Mouse (Mus musculus): ENCODE measurements around the gene Alox15.

The Alox15 gene

DNA sequence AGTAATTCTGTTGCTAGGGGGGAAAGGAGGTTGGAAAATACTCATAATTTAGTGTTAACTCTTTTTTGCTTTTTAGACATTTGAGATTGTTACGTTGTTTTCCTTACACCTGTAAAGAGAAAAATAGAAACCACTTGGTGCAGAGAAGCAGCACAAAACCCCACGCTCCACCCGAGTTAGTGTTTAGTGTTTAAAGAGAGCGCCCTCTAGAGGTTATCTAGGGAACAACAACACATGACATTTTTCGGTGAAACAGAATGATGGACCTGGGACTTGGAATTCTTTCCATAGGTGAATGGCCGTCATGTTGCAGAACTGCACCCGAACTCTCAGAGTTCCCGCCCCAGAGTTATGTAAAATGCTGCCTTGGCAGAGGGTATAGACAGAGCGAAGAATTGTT is 42.5 kb downstream of the Alox15 start:
- peak; percentile 52 to 55 for DNase-seq (ENCODE audit: low read depth in 2 of 2, low spot score in 2 of 2)

DNA sequence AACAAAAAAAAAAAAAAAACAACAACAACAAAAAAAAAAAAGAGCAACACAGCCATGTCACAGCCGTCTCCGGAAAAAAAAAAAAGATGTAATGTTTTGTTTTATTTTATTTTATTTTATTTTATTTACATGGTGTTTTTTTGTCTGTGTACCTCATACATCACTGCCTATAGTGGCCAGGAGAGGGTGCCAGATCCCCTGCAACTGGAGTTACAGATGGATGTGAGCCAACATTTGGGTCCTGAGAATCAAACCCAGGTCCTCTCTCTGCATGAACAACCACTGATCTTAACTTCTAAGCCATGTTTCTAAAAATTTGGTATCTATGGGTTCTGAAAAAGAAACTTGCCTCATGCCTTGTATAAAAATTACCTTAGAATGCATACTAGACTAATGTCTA is 43.5 kb downstream of the Alox15 start:
- peak in 1 of 2 experiments; percentile 19 for DNase-seq (ENCODE audit: low read depth in 2 of 2, low spot score in 2 of 2)

DNA sequence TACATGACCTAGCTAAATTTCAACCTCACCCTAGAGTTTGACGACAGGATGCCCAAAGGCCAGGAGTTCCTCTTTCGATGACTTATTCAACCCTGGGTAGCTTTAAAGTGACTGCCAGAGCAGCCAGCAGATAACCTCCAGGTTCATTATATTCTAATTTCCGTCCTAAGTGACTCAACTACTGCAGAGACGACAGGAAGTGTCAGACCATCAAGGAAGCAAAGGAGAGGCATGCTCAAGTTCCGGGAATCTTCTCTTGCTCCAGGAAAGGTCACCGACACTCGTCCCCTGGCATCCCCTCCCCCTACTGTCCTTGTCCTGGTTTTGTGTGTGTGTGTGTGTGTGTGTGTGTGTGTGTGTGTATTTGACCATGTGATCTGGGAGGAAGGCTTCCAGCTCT is 45.7 kb downstream of the Alox15 start:
- no peak for DNase-seq (ENCODE audit: low read depth in 2 of 2, low spot score in 2 of 2)

DNA sequence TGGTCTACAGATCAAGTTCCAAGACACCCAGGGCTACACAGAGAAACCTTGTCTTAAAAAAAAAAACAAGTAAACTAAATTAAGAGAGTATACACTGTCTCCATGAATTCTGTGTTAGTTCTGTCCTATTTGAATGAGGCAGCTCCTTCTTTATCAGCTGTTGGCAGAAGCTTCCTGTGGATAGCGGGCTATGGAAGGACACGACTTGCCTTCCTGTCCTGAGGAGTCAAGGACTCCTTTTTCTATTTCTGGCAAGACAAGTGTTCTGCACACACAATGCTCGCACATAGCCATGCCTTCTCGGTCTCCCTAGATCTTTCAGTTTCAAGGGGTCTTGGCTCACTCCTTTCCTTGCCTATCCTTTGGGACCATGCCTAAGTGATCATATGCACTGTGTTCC is 49.5 kb downstream of the Alox15 start:
- no peak for DNase-seq (ENCODE audit: low read depth in 2 of 2, low spot score in 2 of 2)

- peak; percentile 26 to 35 for DNase-seq (ENCODE audit: low read depth in 2 of 2, low spot score in 2 of 2)
These were observed 53.9 kb downstream of the Alox15 start for GRCm38 (mm10) chr11:70297836-70298454.

DNA sequence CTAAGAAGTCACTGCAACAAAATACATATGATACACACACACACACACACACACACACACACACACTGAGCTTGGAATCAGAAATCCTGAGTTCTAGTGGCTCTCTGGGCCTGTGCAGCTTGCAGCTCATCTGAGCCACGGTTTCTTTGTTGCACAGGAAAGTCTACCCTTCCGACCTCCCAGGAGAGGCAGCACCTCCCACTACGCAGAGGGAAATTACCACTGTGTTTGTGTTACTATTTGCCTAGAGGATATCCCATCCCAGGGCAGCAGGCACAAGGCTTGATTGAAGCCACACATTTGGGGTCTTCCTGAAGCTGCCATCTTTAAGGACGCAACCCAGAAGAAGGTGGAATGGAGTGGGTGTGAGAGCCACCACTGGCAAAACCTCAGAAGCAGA is 54.4 kb downstream of the Alox15 start:
- no peak for DNase-seq (ENCODE audit: low read depth in 2 of 2, low spot score in 2 of 2)

All from CD8-positive naive resting alpha-beta T cell, adult 2 months (primary cell).